Mouse (Mus musculus) bone marrow macrophage, adult 2 months (primary cell): Measurements from ENCODE around the gene Ceacam13. TPM values are rescaled to one million over a fixed set of nuclear protein-coding genes. Genes with fewer than 3 reads are reported as not detected.
"Not testable (repeated sequence)": the region's sequence is repeated elsewhere in the genome, so short reads cannot be mapped to it uniquely, and the experiment has no call there.

Experiments used
- H3K27ac ChIP-seq: 2 replicates; pipeline ENCODE4 v1.5.1; 2012; ENCODE audit warnings: low read depth, low read length; ENCODE audit not compliant: insufficient read depth
- H3K4me1 ChIP-seq: 2 replicates; pipeline ENCODE4 v1.6.1; 2012; ENCODE audit warnings: low read length; ENCODE audit not compliant: control insufficient read depth, insufficient read depth
- H3K4me3 ChIP-seq: 2 replicates; pipeline ENCODE4 v1.5.1; 2012; ENCODE audit warnings: mild to moderate bottlenecking, low read length, moderate library complexity; ENCODE audit not compliant: insufficient read depth
- CTCF ChIP-seq: IDR thresholded peaks from 2 replicates; pipeline ENCODE4 v1.5.1; 2012; ENCODE audit warnings: low read depth, mild to moderate bottlenecking, low read length, moderate library complexity
- POLR2A ChIP-seq: IDR thresholded peaks from 2 replicates; pipeline ENCODE4 v1.6.1; 2012; ENCODE audit warnings: mild to moderate bottlenecking, low read depth, low read length, borderline replicate concordance
- polyA plus RNA-seq: library from polyadenylated mRNA; stranded (reverse); fragments of >200 nt; gene quantifications from 2 replicates; pipeline ENCODE4 v1.2.4, GENCODE M21; 2012; ENCODE audit not compliant: missing spikeins, insufficient read depth, insufficient read length

Gene Ceacam13
- polyA plus RNA-seq, result not detected in 2 replicates

DNA sequence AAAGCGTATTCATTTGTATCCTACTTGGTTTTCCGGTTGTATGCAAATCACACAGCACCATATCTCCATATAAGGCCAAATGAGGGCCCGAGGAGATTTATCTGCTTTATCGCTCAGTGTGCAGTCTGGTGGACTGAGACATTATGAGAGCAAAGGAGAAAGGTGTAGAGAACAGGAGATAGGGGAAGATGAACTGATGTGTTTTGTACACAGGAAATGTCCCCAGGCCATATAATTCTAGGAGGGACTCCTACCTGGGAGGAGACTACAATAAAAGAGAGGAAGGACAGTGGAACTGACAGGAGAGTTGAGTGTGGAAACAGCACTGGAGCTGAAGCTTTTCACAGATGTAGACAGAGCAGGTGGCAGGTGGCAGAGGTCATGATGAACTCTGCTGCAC is at the start of gene Ceacam13:
TSS of gene Ceacam13 (plus strand) at position 301 of the 400 bp plus-strand sequence.
- Histone ChIP-seq H3K27ac (no peak within 1 kb of the TSS), H3K4me3 (no peak within 1 kb of the TSS), H3K4me1 (no peaks in the 10 kb centered on the region)
- no peak for TF ChIP-seq CTCF
- TF ChIP-seq POLR2A, result no peak

DNA sequence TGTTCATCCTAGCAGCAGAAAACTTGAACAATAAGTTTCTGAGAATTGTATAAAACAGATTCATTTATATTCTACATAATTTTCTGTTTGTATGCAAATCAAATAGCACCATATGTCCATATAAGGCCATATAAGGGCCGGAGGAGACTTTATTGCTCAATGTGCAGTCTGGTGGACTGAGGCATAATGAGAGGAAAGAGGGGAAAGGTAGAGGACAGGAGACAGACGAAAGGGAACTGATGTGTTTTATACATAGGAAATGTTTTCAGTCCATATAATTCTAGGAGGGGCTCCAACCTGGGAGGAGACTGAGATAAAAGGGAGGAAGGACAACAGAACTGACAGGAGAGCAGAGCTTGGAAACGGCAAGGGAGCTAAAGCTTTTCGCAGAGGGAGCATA is 37.9 kb upstream of the Ceacam13 start, which contains the start of gene Ceacam11:
TSS of gene Ceacam11 (plus strand) at position 301 of the 400 bp plus-strand sequence.
- Histone ChIP-seq H3K4me1 (no peaks in the 10 kb centered on the region), H3K27ac (no peak within 1 kb of the TSS), H3K4me3 (no peak within 1 kb of the TSS)
- TF ChIP-seq CTCF, result no peak
- TF ChIP-seq POLR2A, result no peak

DNA sequence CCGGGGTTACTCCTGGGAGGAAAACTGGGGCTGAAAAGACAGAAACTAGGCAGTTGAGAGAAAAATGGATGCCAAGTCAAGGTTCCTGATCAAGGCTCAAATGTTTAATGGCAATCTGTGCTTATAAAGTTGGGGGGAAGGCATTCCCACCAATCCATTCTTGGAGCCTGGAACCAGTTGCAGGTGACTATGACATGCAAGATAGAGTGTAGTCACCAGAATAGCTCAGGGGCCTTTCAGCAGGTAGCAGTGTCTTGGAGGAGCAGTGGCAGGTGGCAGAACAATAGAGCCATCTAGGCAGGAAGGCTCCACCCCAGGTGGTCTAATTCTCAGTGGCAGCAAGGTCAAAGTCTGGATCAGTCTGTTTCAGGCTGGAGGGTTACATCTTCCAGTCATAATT is 8.6 kb upstream of the Ceacam13 start:
- H3K4me3 ChIP-seq, H3K27ac ChIP-seq, H3K4me1 ChIP-seq: not testable (repeated sequence)

DNA sequence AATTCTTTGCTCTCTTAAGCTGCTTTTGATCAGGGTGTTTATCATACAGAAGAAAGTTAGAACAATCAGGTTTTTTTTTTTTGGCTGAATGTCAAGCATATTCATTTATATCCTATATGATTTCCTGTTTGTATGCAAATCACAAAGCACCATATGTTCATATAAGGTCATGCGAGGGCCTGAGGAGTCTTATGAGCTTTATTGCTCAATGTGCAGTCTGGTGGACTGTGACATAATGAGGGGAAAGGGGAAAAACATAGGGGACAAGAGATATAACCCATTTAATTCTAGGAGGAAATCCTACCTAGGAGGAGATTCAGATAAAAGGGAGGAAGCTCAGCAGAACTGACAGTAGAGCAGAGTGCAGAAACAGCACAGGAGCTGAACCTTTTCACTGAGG is 55.9 kb downstream of the Ceacam13 start, which contains the start of gene Ceacam12:
TSS of gene Ceacam12 (plus strand) at position 301 of the 400 bp plus-strand sequence.
- Histone ChIP-seq H3K4me1 (no peaks in the 10 kb centered on the region), H3K27ac (no peak within 1 kb of the TSS), H3K4me3 (no peak within 1 kb of the TSS)
- TF ChIP-seq CTCF (no peak), POLR2A (no peak)

Other genes with a start within 250 kb of the Ceacam13 start
- gene Ceacam14, start 197.3 kb upstream of the Ceacam13 start, polyA plus RNA-seq, result not detected in 2 replicates
- not detected in 2 replicates for gene Gm5155, start 138.1 kb upstream of the Ceacam13 start, polyA plus RNA-seq
- not detected in 2 replicates for gene Ceacam11, start 37.8 kb upstream of the Ceacam13 start, polyA plus RNA-seq
- not detected in 2 replicates for gene Ceacam12, start 56.0 kb downstream of the Ceacam13 start, polyA plus RNA-seq
- not detected in 2 replicates for gene Igfl3, start 166.6 kb downstream of the Ceacam13 start, polyA plus RNA-seq
- not detected in 2 replicates for gene Mill1, start 235.5 kb downstream of the Ceacam13 start, polyA plus RNA-seq